Mouse (Mus musculus): ENCODE data around the gene Slc3a2. TPM values are rescaled to one million over a fixed set of nuclear protein-coding genes. Genes with fewer than 3 reads are reported as not detected.

Slc3a2 gene
- polyA plus RNA-seq, 1 experiment, result 263 TPM

DNA sequence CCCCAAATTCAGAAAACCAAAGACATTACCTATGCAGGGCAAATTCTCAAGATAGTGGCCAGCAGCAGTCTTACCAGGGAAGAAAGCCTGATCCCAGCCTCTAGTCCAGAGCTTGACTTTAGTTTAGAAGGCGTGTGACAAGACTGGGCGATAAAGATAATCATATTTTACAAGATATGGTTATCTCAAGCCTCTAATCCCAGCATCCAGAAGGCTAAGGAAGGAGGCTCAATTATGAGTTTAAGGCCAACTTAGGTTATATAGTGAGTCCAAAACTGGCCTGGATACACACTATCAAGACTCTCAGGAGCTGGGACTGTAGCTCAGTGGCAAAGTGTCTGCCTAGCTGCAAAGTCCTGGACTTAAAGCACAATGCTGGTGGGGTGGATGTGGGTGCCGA is 50.3 kb downstream of the Slc3a2 start:
- no peak for TF ChIP-seq CTCF (IDR thresholded peaks at IDR 0.05; ENCODE audit: insufficient read depth, low read length)
- TF ChIP-seq POLR2A (IDR thresholded peaks at IDR 0.05; ENCODE audit: borderline replicate concordance, extremely low read depth, low read depth, low read length), result no peak
- 92% methylated on average over 3 of the region's 3 CpGs for WGBS
- Histone ChIP-seq H3K4me3 (replicated peaks; ENCODE audit: extremely low read depth, low read depth, low read length) (no peak overlapping the region), H3K4me1 (ENCODE audit: control insufficient read depth, insufficient read depth, low read length) (no peaks in the 10 kb centered on the region)
- no peak for DNase-seq

DNA sequence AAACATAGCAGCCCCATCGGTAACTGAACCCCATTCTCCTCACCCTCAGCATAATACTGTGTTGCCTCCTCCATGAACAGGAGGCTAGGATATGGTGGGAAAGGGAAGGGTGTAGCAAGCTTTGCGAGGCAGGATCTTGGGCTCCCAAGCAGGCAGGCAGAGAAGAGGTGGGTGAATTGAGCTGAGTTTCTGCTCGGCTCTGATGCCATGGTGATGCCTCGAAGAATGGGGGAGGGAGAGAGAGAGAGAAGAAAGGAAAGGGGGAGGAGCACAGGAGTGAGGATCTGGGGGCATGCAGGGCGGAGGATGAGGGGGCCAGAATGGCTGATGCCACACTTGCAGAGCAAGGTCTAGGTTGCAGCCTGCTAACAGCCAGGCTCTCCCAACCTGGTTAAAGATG is 57.4 kb downstream of the Slc3a2 start:
- Histone ChIP-seq H3K4me1 (ENCODE audit: control insufficient read depth, insufficient read depth, low read length) (peaks cover 9% of the 10 kb centered on the region), H3K4me3 (replicated peaks; ENCODE audit: extremely low read depth, low read depth, low read length) (no peak overlapping the region)
- WGBS, result 69% methylated on average over 5 of the region's 5 CpGs
- DNase-seq, result no peak
- TF ChIP-seq POLR2A (IDR thresholded peaks at IDR 0.05; ENCODE audit: borderline replicate concordance, extremely low read depth, low read depth, low read length) (no peak), CTCF (IDR thresholded peaks at IDR 0.05; ENCODE audit: insufficient read depth, low read length) (no peak)

DNA sequence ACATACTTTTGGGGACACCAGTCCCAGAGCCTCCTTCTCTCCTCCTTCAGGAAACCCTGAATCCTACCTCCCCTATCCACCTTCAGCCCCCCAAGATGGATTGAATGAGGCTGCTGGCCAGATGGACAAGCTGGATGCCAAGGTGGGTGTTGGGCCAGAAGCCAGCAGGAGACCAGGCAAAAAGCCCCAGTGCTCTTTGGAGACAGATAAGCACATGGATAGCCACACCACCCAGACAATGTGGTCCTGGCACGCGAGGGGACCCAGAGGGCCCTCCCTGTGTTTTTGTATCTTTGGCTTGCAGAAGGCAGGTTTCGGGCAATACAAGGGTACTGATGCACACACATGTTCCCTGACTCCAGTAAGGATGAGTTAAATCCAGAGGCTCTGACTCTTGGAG is 58.3 kb downstream of the Slc3a2 start:
- peaks cover 9% of the 10 kb centered on the region for H3K4me1 ChIP-seq (ENCODE audit: control insufficient read depth, insufficient read depth, low read length)
- 88% methylated on average over 3 of the region's 3 CpGs for WGBS
- no peak for TF ChIP-seq CTCF (IDR thresholded peaks at IDR 0.05; ENCODE audit: insufficient read depth, low read length)
- no peak for TF ChIP-seq POLR2A (IDR thresholded peaks at IDR 0.05; ENCODE audit: borderline replicate concordance, extremely low read depth, low read depth, low read length)
- no peak for DNase-seq
- H3K4me3 ChIP-seq (replicated peaks; ENCODE audit: extremely low read depth, low read depth, low read length), result no peak overlapping the region

DNA sequence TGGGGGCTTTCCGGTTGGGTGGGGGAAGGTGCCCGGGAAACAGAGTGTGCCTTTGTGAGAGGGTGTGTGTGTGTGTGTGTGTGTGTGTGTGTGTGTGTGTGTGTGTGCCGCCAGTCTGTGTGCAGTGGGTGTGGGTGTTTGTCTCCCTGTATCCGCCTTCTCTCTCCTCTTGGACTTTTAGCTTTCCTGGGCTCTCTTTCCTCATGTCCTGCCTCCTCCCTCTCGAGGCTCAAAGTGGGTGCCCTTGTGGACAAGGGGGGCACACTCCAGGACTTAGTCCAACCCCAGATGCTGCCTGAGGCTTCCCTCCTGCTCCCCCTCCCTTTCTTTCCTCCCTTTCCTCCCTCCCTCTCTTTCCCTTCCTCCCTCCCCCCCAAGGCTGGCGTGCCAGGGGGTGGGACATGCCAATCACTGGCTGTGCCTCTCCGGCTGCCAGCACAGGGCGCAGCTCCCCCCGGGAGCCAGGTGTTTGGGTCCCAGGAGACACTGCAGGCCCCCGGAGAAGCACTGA is 59.2 kb downstream of the Slc3a2 start:
- no peak for DNase-seq
- no peak for TF ChIP-seq POLR2A (IDR thresholded peaks at IDR 0.05; ENCODE audit: borderline replicate concordance, extremely low read depth, low read depth, low read length)
- TF ChIP-seq CTCF (IDR thresholded peaks at IDR 0.05; ENCODE audit: insufficient read depth, low read length), result no peak
- Histone ChIP-seq H3K4me3 (replicated peaks; ENCODE audit: extremely low read depth, low read depth, low read length) (no peak overlapping the region), H3K4me1 (ENCODE audit: control insufficient read depth, insufficient read depth, low read length) (peaks cover 9% of the 10 kb centered on the region)
- 26% methylated on average over 9 of the region's 10 CpGs for WGBS

DNA sequence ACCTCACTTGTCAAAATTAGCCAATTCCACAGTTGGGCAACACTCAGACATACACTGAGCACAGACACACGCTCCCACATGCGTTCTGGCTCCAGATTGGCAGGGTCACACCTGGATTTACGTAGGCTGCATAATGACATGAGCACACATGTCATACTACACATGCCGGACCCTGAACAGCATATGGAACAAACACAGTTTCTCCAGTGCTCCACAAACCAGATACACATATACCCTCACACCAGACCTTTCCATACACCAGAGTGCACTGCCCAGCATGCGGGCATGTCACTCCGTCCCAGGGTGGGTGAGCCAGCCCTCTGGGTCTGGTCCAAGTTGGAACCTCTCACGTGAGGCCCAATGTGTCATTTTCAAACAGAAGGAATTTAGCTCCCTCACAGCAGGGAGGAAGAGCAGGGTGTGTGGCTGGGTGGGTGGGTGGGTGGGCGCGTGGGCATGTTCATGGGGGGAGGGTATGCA is 59.8 kb downstream of the Slc3a2 start, which contains the start of gene Chrm1:
Chrm1 (plus strand) TSS at position 430 of the 480 bp plus-strand sequence.
- DNase-seq, result no peak
- no peak within 1 kb of the TSS for H3K4me3 ChIP-seq (replicated peaks; ENCODE audit: extremely low read depth, low read depth, low read length)
- 51% methylated on average over 9 of the region's 9 CpGs for WGBS
- H3K4me1 ChIP-seq (ENCODE audit: control insufficient read depth, insufficient read depth, low read length), result peaks cover 9% of the 10 kb centered on the region
- TF ChIP-seq POLR2A (IDR thresholded peaks at IDR 0.05; ENCODE audit: borderline replicate concordance, extremely low read depth, low read depth, low read length), result no peak
- no peak for TF ChIP-seq CTCF (IDR thresholded peaks at IDR 0.05; ENCODE audit: insufficient read depth, low read length)

DNA sequence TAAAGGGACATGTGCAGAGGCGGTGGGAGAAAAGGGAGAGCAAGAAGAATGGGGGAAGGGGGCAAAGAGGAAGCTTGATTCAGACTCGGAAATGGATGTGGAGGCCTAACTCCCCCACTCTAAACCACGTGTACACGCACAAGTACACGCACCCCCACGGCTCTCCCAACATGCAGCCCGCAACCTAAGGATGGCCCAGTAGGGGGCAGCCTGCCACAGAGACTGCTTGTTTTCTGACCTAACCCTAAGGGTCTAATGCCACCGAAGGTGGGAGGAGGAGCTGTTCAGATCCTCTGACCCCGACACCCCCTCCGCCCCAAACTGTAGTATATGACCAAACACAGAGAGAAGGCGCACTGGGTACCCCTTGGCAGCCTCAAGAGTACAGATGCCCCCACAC is 60.8 kb downstream of the Slc3a2 start:
- DNase-seq, result peak; percentile 50
- Histone ChIP-seq H3K4me1 (ENCODE audit: control insufficient read depth, insufficient read depth, low read length) (peaks cover 9% of the 10 kb centered on the region), H3K4me3 (replicated peaks; ENCODE audit: extremely low read depth, low read depth, low read length) (peak overlapping the region; percentile 24)
- TF ChIP-seq CTCF (IDR thresholded peaks at IDR 0.05; ENCODE audit: insufficient read depth, low read length), result peak; percentile 54
- TF ChIP-seq POLR2A (IDR thresholded peaks at IDR 0.05; ENCODE audit: borderline replicate concordance, extremely low read depth, low read depth, low read length), result no peak
- 3% methylated on average over 11 of the region's 11 CpGs for WGBS

DNA sequence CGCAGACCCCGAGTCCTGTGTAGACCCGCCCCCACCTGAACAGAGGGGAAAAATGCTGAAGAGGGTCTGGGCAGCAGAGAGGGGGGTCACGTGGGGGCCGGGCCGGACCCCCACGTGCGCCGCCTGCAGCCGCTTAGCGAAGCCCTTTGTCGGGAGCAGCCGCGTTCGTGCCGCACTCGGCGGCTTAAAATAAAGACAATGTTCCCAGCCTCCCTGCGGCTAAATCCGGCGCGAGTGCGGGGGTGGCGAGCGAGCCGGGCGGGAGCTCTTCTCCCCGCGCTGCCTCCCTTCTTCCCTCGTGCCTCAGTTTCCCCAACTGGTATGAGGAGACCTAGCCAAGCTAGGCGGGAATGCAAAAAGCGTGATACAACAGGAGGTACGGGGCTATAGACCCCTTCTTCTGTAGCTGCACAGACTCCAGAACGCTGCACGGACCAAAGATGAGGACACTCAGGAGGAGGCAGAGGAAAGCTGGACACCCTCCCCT is 61.3 kb downstream of the Slc3a2 start:
- TF ChIP-seq POLR2A (IDR thresholded peaks at IDR 0.05; ENCODE audit: borderline replicate concordance, extremely low read depth, low read depth, low read length) (no peak), CTCF (IDR thresholded peaks at IDR 0.05; ENCODE audit: insufficient read depth, low read length) (no peak)
- no peak for DNase-seq
- H3K4me3 ChIP-seq (replicated peaks; ENCODE audit: extremely low read depth, low read depth, low read length), result peak overlapping the region; percentile 24
- H3K4me1 ChIP-seq (ENCODE audit: control insufficient read depth, insufficient read depth, low read length), result peaks cover 9% of the 10 kb centered on the region
- 1% methylated on average over 35 of the region's 35 CpGs for WGBS

Other genes with a start within 250 kb of the Slc3a2 start
- gene Slc22a8, start 132.1 kb downstream of the Slc3a2 start, polyA plus RNA-seq (2012; rRNA removed), result 0.07 TPM in 1 of 2 replicates, not detected in the other
- gene Slc22a6, start 105.3 kb downstream of the Slc3a2 start, polyA plus RNA-seq (2012; rRNA removed), result not detected in 2 replicates
- gene Chrm1, start 59.6 kb downstream of the Slc3a2 start, polyA plus RNA-seq (2012; rRNA removed), result 0.89 and 1.7 TPM in 2 replicates
- 19.5 and 21.3 TPM in 2 replicates for gene Wdr74, start 12.5 kb upstream of the Slc3a2 start, polyA plus RNA-seq (2012; rRNA removed)
- gene 1700092M07Rik, start 17.3 kb upstream of the Slc3a2 start, polyA plus RNA-seq (2012; rRNA removed), result not detected in 2 replicates
- 79.0 and 88.0 TPM in 2 replicates for gene Stx5a, start 18.0 kb upstream of the Slc3a2 start, polyA plus RNA-seq (2012; rRNA removed)
- 61.4 and 85.3 TPM in 2 replicates for gene Nxf1, start 33.7 kb upstream of the Slc3a2 start, polyA plus RNA-seq (2012; rRNA removed)
- gene Tmem223, start 47.6 kb upstream of the Slc3a2 start, polyA plus RNA-seq (2012; rRNA removed), result 188 and 217 TPM in 2 replicates
- gene Tmem179b, start 51.1 kb upstream of the Slc3a2 start, polyA plus RNA-seq (2012; rRNA removed), result 88.7 and 103 TPM in 2 replicates
- gene Taf6l, start 63.0 kb upstream of the Slc3a2 start, polyA plus RNA-seq (2012; rRNA removed), result 8.6 and 9.0 TPM in 2 replicates
- 26.2 and 42.5 TPM in 2 replicates for gene Polr2g, start 75.2 kb upstream of the Slc3a2 start, polyA plus RNA-seq (2012; rRNA removed)
- gene Zbtb3, start 79.2 kb upstream of the Slc3a2 start, polyA plus RNA-seq (2012; rRNA removed), result 1.9 and 2.3 TPM in 2 replicates
- gene Ttc9c, start 96.0 kb upstream of the Slc3a2 start, polyA plus RNA-seq (2012; rRNA removed), result 8.5 and 12.8 TPM in 2 replicates
- gene Hnrnpul2, start 96.6 kb upstream of the Slc3a2 start, polyA plus RNA-seq (2012; rRNA removed), result 25.4 and 28.0 TPM in 2 replicates
- not detected in 2 replicates for gene AC129217.1, start 106.4 kb upstream of the Slc3a2 start, polyA plus RNA-seq (2012; rRNA removed)
- gene Bscl2, start 114.1 kb upstream of the Slc3a2 start, polyA plus RNA-seq (2012; rRNA removed), result 140 and 164 TPM in 2 replicates
- 0.11 and 0.19 TPM in 2 replicates for gene Gng3, start 115.8 kb upstream of the Slc3a2 start, polyA plus RNA-seq (2012; rRNA removed)
- gene Lrrn4cl, start 127.4 kb upstream of the Slc3a2 start, polyA plus RNA-seq (2012; rRNA removed), result 2.1 and 3.4 TPM in 2 replicates
- 84.2 and 101 TPM in 2 replicates for gene Ubxn1, start 148.1 kb upstream of the Slc3a2 start, polyA plus RNA-seq (2012; rRNA removed)
- gene Uqcc3, start 157.6 kb upstream of the Slc3a2 start, polyA plus RNA-seq (2012; rRNA removed), result 26.2 and 37.6 TPM in 2 replicates
- 0.58 and 1.7 TPM in 2 replicates for gene Lbhd1, start 160.4 kb upstream of the Slc3a2 start, polyA plus RNA-seq (2012; rRNA removed)
- gene Gm49403, start 160.6 kb upstream of the Slc3a2 start, polyA plus RNA-seq (2012; rRNA removed), result not detected in 2 replicates
- gene 1810009A15Rik, start 165.5 kb upstream of the Slc3a2 start, polyA plus RNA-seq (2012; rRNA removed), result 11.8 and 15.4 TPM in 2 replicates
- gene Gm49416, start 165.6 kb upstream of the Slc3a2 start, polyA plus RNA-seq (2012; rRNA removed), result not detected in 2 replicates
- gene Ints5, start 169.6 kb upstream of the Slc3a2 start, polyA plus RNA-seq (2012; rRNA removed), result 18.5 and 22.2 TPM in 2 replicates
- gene Ganab, start 174.7 kb upstream of the Slc3a2 start, polyA plus RNA-seq (2012; rRNA removed), result 83.8 and 124 TPM in 2 replicates
- 92.3 and 107 TPM in 2 replicates for gene B3gat3, start 197.0 kb upstream of the Slc3a2 start, polyA plus RNA-seq (2012; rRNA removed)
- gene Rom1, start 206.0 kb upstream of the Slc3a2 start, polyA plus RNA-seq (2012; rRNA removed), result 11.3 and 14.1 TPM in 2 replicates
- 50.5 and 65.5 TPM in 2 replicates for gene Eml3, start 206.2 kb upstream of the Slc3a2 start, polyA plus RNA-seq (2012; rRNA removed)
- gene Mta2, start 218.5 kb upstream of the Slc3a2 start, polyA plus RNA-seq (2012; rRNA removed), result 20.0 and 26.9 TPM in 2 replicates
- 14.9 and 17.9 TPM in 2 replicates for gene Tut1, start 230.5 kb upstream of the Slc3a2 start, polyA plus RNA-seq (2012; rRNA removed)
- gene Eef1g, start 243.7 kb upstream of the Slc3a2 start, polyA plus RNA-seq (2012; rRNA removed), result 121 and 206 TPM in 2 replicates